Mouse (Mus musculus) megakaryocyte, embryonic 14.5 days (primary cell): ENCODE measurements around the gene Ttc3.

Experiments
- FLI1 ChIP-seq: IDR thresholded peaks from 2 replicates; pipeline ENCODE4 v1.6.1; 2012; ENCODE audit warnings: low read length, inconsistent platforms, mixed read lengths
- GATA1 ChIP-seq: IDR thresholded peaks from 3 replicates; pipeline ENCODE4 v1.6.1; 2012; ENCODE audit warnings: mixed read lengths, low read length, inconsistent platforms, borderline replicate concordance

DNA sequence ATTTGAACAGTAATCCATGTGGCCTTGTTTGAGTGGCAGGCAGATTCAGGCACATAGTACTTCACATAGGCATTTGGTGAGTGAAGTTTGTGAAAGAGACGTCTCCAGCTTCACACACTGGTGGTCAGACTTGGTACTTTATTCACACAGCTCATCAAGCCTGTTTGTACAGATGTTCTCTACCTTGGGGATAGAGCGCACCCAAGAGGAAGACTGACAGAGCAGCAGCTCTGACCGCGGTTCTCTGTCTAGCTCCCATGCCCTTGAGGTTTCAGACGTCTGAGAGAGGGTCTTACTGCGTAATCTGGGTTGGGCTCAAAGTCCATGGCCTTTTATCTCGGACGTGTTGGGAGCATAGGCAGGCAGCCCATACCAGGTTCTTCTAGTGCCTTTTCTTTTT is 78.7 kb downstream of the Ttc3 start:
- TF ChIP-seq GATA1 (no peak), FLI1 (no peak)
